In genomic region chr2:49450931-49451636, GRCm38 (mm10) we compare ENCODE assay signal across 8 mouse cellular contexts. TPM values are rescaled to one million over a fixed set of nuclear protein-coding genes. Genes with fewer than 3 reads are reported as not detected.
DNase-seq lines count a peak whose midpoint lies in the region; ATAC-seq and TF ChIP-seq lines count a peak whose summit lies in the region.

Gene Epc2, plus strand, starts transcription at chr2:49451486.

- peak within 1 kb of the TSS; percentile 97 for H3K9ac ChIP-seq in intestine, postnatal 0 days (ENCODE audit: low read depth, low read length)

- peak; percentile 10; the same call in 1 of the 2 replicates for TF ChIP-seq CTCF in intestine, postnatal 0 days (IDR thresholded peaks at IDR 0.05; ENCODE audit: low read depth)

- intact Hi-C loops in left cerebral cortex, postnatal 36 days (cut with DNase I), result loop anchor here (2.0 to 10.0 kb wide), 3 partner anchors 261 to 536 kb away; no protein-coding TSS in a partner anchor

- H3K4me1 ChIP-seq in intestine, postnatal 0 days (replicated peaks; ENCODE audit: control insufficient read depth, insufficient read depth, low read length), result no peaks in the 10 kb centered on the region
- peaks cover 21% of the 10 kb centered on the region for H3K4me1 ChIP-seq in midbrain, embryonic 10.5 days

- H3K27ac ChIP-seq in intestine, postnatal 0 days (ENCODE audit: low read depth, low read length), result peak within 1 kb of the TSS; percentile 99
- peak within 1 kb of the TSS; percentile 100 for H3K27ac ChIP-seq in midbrain, embryonic 10.5 days (replicated peaks)

- no peaks in the 10 kb centered on the region for H3K27me3 ChIP-seq in intestine, postnatal 0 days (replicated peaks; ENCODE audit: control insufficient read depth, insufficient read depth, low read length)
- H3K27me3 ChIP-seq in midbrain, embryonic 10.5 days (ENCODE audit: low read depth, poor library complexity, severe bottlenecking), result peaks cover 6% of the 10 kb centered on the region

- H3K4me2 ChIP-seq in intestine, postnatal 0 days (replicated peaks; ENCODE audit: low read depth), result peak within 1 kb of the TSS; percentile 97

- WGBS in intestine, postnatal 0 days, result under 1% methylated on average over 59 of the region's 88 CpGs
- WGBS in midbrain, embryonic 10.5 days, result under 1% methylated on average over 65 of the region's 88 CpGs

- H3K36me3 ChIP-seq in intestine, postnatal 0 days (ENCODE audit: control insufficient read depth, insufficient read depth), result no peaks in the 10 kb centered on the region
- H3K36me3 ChIP-seq in midbrain, embryonic 10.5 days, result no peaks in the 10 kb centered on the region

- peak; percentile 89 for DNase-seq in adrenal gland, postnatal 10 days
- peak; percentile 95 for DNase-seq in embryo, embryonic 9.5 days (ENCODE audit: extremely low spot score)
- peak; percentile 77 to 85 for DNase-seq in gastrocnemius, postnatal 4 days (ENCODE audit: low spot score in 2 of 2)
- peak; percentile 86 to 88 for DNase-seq in left cerebral cortex, postnatal 36 days (ENCODE audit: low spot score in 2 of 2)
- peak; percentile 91 for DNase-seq in midbrain, embryonic 10.5 days (ENCODE audit: low spot score)
- DNase-seq in right cerebral cortex, postnatal 36 days (ENCODE audit: low spot score in 2 of 2), result peak; percentile 70 to 75
- peak; percentile 80 to 83 for DNase-seq in urinary bladder, postnatal 4 days (ENCODE audit: low spot score in 2 of 2)

- ATAC-seq in intestine, postnatal 0 days, result peak; percentile 83

- peak within 1 kb of the TSS; percentile 92 for H3K4me3 ChIP-seq in intestine, postnatal 0 days (ENCODE audit: low read depth, low read length)
- H3K4me3 ChIP-seq in midbrain, embryonic 10.5 days, result peak within 1 kb of the TSS; percentile 94

- no peaks in the 10 kb centered on the region for H3K9me3 ChIP-seq in intestine, postnatal 0 days (ENCODE audit: control insufficient read depth)
- no peaks in the 10 kb centered on the region for H3K9me3 ChIP-seq in midbrain, embryonic 10.5 days (replicated peaks)

RNA-seq across cellular contexts. Expression of gene Epc2, which starts in this region (rescaled TPM):
- 10 to 100 TPM; 21.4 to 24.4 TPM for total RNA-seq in adrenal gland, postnatal 10 days (2021)
- 10 to 100 TPM; 22.2 to 22.8 TPM for total RNA-seq in gastrocnemius, postnatal 4 days (2021)
- 3.7 TPM in 2 replicates for polyA plus RNA-seq in intestine, postnatal 0 days (2015; fragmentation: Nextera tagmentation; extraction: Ambion mirVana)
- total RNA-seq in left cerebral cortex, postnatal 36 days (2021), result 10 to 100 TPM; 53.3 to 57.7 TPM
- polyA plus RNA-seq in midbrain, embryonic 10.5 days (2016; fragmentation: Nextera tagmentation; extraction: Ambion mirVana), result 6.1 and 6.8 TPM in 2 replicates

Comparison
In these comparisons a context has a peak if more than half of its experiments do, and no peak if none do; other contexts are left out.
1. Peak in every context shown above with its lines: DNase-seq, ATAC-seq, H3K4me3 ChIP-seq and H3K27ac ChIP-seq.